Mouse (Mus musculus): ENCODE measurements around the gene Prm2. TPM values are rescaled to one million over a fixed set of nuclear protein-coding genes. Genes with fewer than 3 reads are reported as not detected.

The Prm2 gene
- polyA plus RNA-seq (2014; fragmentation: Nextera tagmentation; extraction: Ambion mirVana) = not detected in 2 replicates

GRCm38 (mm10) chr16:10796034-10796433, at the start of gene Prm2:
Prm2 (minus strand) TSS chr16:10796134.
- H3K27ac ChIP-seq (replicated peaks; ENCODE audit: low read depth, low read length) = no peak within 1 kb of the TSS
- no peak within 1 kb of the TSS for H3K4me3 ChIP-seq (replicated peaks; ENCODE audit: low read depth, low read length)
- H3K9ac ChIP-seq (replicated peaks; ENCODE audit: low read length) = no peak within 1 kb of the TSS
- no peaks in the 10 kb centered on the region for H3K36me3 ChIP-seq (ENCODE audit: control insufficient read depth, insufficient read depth, low read length)
- DNase-seq = no peak
- no peak for ATAC-seq (ENCODE audit: low FRiP score, low TSS enrichment)
- H3K27me3 ChIP-seq (ENCODE audit: control insufficient read depth, insufficient read depth, low read length) = no peaks in the 10 kb centered on the region
- no peak within 1 kb of the TSS for H3K4me2 ChIP-seq (ENCODE audit: low read length)
- H3K9me3 ChIP-seq (ENCODE audit: control insufficient read depth, low read length) = no peaks in the 10 kb centered on the region
- WGBS = 80% methylated on average over 6 of the region's 6 CpGs
- no peaks in the 10 kb centered on the region for H3K4me1 ChIP-seq (ENCODE audit: control insufficient read depth, insufficient read depth, low read length)

GRCm38 (mm10) chr16:10844319-10844670, 48.4 kb upstream of the Prm2 start:
- no peak for ATAC-seq (ENCODE audit: low FRiP score, low TSS enrichment)
- Histone ChIP-seq H3K27me3 (ENCODE audit: control insufficient read depth, insufficient read depth, low read length) (no peaks in the 10 kb centered on the region), H3K27ac (replicated peaks; ENCODE audit: low read depth, low read length) (no peak overlapping the region)

GRCm38 (mm10) chr16:10843486-10844318, 47.8 kb upstream of the Prm2 start:
- Histone ChIP-seq H3K27me3 (ENCODE audit: control insufficient read depth, insufficient read depth, low read length) (no peaks in the 10 kb centered on the region), H3K4me2 (ENCODE audit: low read length) (peak overlapping the region; percentile 40), H3K4me1 (ENCODE audit: control insufficient read depth, insufficient read depth, low read length) (peaks cover 2% of the 10 kb centered on the region; the same call in 1 of the 2 replicates), H3K27ac (replicated peaks; ENCODE audit: low read depth, low read length) (no peak overlapping the region), H3K36me3 (ENCODE audit: control insufficient read depth, insufficient read depth, low read length) (no peaks in the 10 kb centered on the region), H3K4me3 (replicated peaks; ENCODE audit: low read depth, low read length) (no peak overlapping the region), H3K9me3 (ENCODE audit: control insufficient read depth, low read length) (no peaks in the 10 kb centered on the region), H3K9ac (replicated peaks; ENCODE audit: low read length) (no peak overlapping the region; the same call in 1 of the 2 replicates)
- ATAC-seq (ENCODE audit: low FRiP score, low TSS enrichment) = no peak
- WGBS = 22% methylated on average over 18 of the region's 18 CpGs
- DNase-seq = peak; percentile 52

More at GRCm38 (mm10) chr16:10844319-10844670, 48.4 kb upstream of the Prm2 start:
- no peaks in the 10 kb centered on the region for H3K9me3 ChIP-seq (ENCODE audit: control insufficient read depth, low read length)
- 72% methylated on average over 6 of the region's 6 CpGs for WGBS
- no peaks in the 10 kb centered on the region for H3K36me3 ChIP-seq (ENCODE audit: control insufficient read depth, insufficient read depth, low read length)
- H3K4me1 ChIP-seq (ENCODE audit: control insufficient read depth, insufficient read depth, low read length) = peaks cover 2% of the 10 kb centered on the region; the same call in 1 of the 2 replicates
- H3K4me3 ChIP-seq (replicated peaks; ENCODE audit: low read depth, low read length) = no peak overlapping the region
- no peak for DNase-seq
- no peak overlapping the region for H3K9ac ChIP-seq (replicated peaks; ENCODE audit: low read length)
- no peak overlapping the region; the same call in 1 of the 2 replicates for H3K4me2 ChIP-seq (ENCODE audit: low read length)

- Histone ChIP-seq H3K9me3 (ENCODE audit: control insufficient read depth, low read length) (no peaks in the 10 kb centered on the region), H3K27ac (replicated peaks; ENCODE audit: low read depth, low read length) (no peak overlapping the region), H3K4me1 (ENCODE audit: control insufficient read depth, insufficient read depth, low read length) (peaks cover 2% of the 10 kb centered on the region; the same call in 1 of the 2 replicates), H3K4me3 (replicated peaks; ENCODE audit: low read depth, low read length) (no peak overlapping the region), H3K4me2 (ENCODE audit: low read length) (no peak overlapping the region), H3K9ac (replicated peaks; ENCODE audit: low read length) (no peak overlapping the region), H3K27me3 (ENCODE audit: control insufficient read depth, insufficient read depth, low read length) (no peaks in the 10 kb centered on the region), H3K36me3 (ENCODE audit: control insufficient read depth, insufficient read depth, low read length) (no peaks in the 10 kb centered on the region)
- DNase-seq = no peak
- WGBS = 65% methylated on average over 4 of the region's 4 CpGs
- ATAC-seq (ENCODE audit: low FRiP score, low TSS enrichment) = no peak
Measured at GRCm38 (mm10) chr16:10842282-10842855, 46.4 kb upstream of the Prm2 start.

GRCm38 (mm10) chr16:10840018-10840417, 44.1 kb upstream of the Prm2 start:
- peaks cover 6% of the 10 kb centered on the region for H3K4me1 ChIP-seq (ENCODE audit: control insufficient read depth, insufficient read depth, low read length)
- H3K4me3 ChIP-seq (replicated peaks; ENCODE audit: low read depth, low read length) = no peak overlapping the region
- H3K36me3 ChIP-seq (ENCODE audit: control insufficient read depth, insufficient read depth, low read length) = no peaks in the 10 kb centered on the region
- no peak overlapping the region for H3K27ac ChIP-seq (replicated peaks; ENCODE audit: low read depth, low read length)
- WGBS = 91% methylated on average over 14 of the region's 14 CpGs
- no peaks in the 10 kb centered on the region for H3K9me3 ChIP-seq (ENCODE audit: control insufficient read depth, low read length)
- no peaks in the 10 kb centered on the region for H3K27me3 ChIP-seq (ENCODE audit: control insufficient read depth, insufficient read depth, low read length)
- ATAC-seq (ENCODE audit: low FRiP score, low TSS enrichment) (no peak), DNase-seq (no peak)
- H3K4me2 ChIP-seq (ENCODE audit: low read length) = no peak overlapping the region
- no peak overlapping the region for H3K9ac ChIP-seq (replicated peaks; ENCODE audit: low read length)

- WGBS = 36% methylated on average over 10 of the region's 10 CpGs
- Histone ChIP-seq H3K4me2 (ENCODE audit: low read length) (no peak overlapping the region), H3K9me3 (ENCODE audit: control insufficient read depth, low read length) (no peaks in the 10 kb centered on the region), H3K27me3 (ENCODE audit: control insufficient read depth, insufficient read depth, low read length) (no peaks in the 10 kb centered on the region), H3K4me3 (replicated peaks; ENCODE audit: low read depth, low read length) (no peak overlapping the region), H3K27ac (replicated peaks; ENCODE audit: low read depth, low read length) (no peak overlapping the region), H3K36me3 (ENCODE audit: control insufficient read depth, insufficient read depth, low read length) (no peaks in the 10 kb centered on the region), H3K4me1 (ENCODE audit: control insufficient read depth, insufficient read depth, low read length) (peaks cover 4% of the 10 kb centered on the region), H3K9ac (replicated peaks; ENCODE audit: low read length) (no peak overlapping the region)
- no peak for DNase-seq
- ATAC-seq (ENCODE audit: low FRiP score, low TSS enrichment) = no peak
Measured at GRCm38 (mm10) chr16:10838487-10839245, 42.7 kb upstream of the Prm2 start.

GRCm38 (mm10) chr16:10837903-10838302, 42.0 kb upstream of the Prm2 start:
- H3K9me3 ChIP-seq (ENCODE audit: control insufficient read depth, low read length) = no peaks in the 10 kb centered on the region
- WGBS = 100% methylated on average over 1 of the region's 1 CpGs
- H3K4me1 ChIP-seq (ENCODE audit: control insufficient read depth, insufficient read depth, low read length) = peaks cover 4% of the 10 kb centered on the region; the same call in 1 of the 2 replicates
- H3K9ac ChIP-seq (replicated peaks; ENCODE audit: low read length) = no peak overlapping the region
- no peak overlapping the region for H3K4me2 ChIP-seq (ENCODE audit: low read length)
- no peak overlapping the region for H3K4me3 ChIP-seq (replicated peaks; ENCODE audit: low read depth, low read length)
- ATAC-seq (ENCODE audit: low FRiP score, low TSS enrichment) = no peak
- no peak for DNase-seq
- H3K27ac ChIP-seq (replicated peaks; ENCODE audit: low read depth, low read length) = no peak overlapping the region
- no peaks in the 10 kb centered on the region for H3K36me3 ChIP-seq (ENCODE audit: control insufficient read depth, insufficient read depth, low read length)
- H3K27me3 ChIP-seq (ENCODE audit: control insufficient read depth, insufficient read depth, low read length) = no peaks in the 10 kb centered on the region

- Histone ChIP-seq H3K4me2 (ENCODE audit: low read length) (no peak overlapping the region), H3K27me3 (ENCODE audit: control insufficient read depth, insufficient read depth, low read length) (no peaks in the 10 kb centered on the region), H3K9ac (replicated peaks; ENCODE audit: low read length) (no peak overlapping the region), H3K9me3 (ENCODE audit: control insufficient read depth, low read length) (no peaks in the 10 kb centered on the region), H3K36me3 (ENCODE audit: control insufficient read depth, insufficient read depth, low read length) (no peaks in the 10 kb centered on the region), H3K4me3 (replicated peaks; ENCODE audit: low read depth, low read length) (no peak overlapping the region), H3K27ac (replicated peaks; ENCODE audit: low read depth, low read length) (no peak overlapping the region), H3K4me1 (ENCODE audit: control insufficient read depth, insufficient read depth, low read length) (peaks cover 4% of the 10 kb centered on the region; the same call in 1 of the 2 replicates)
- ATAC-seq (ENCODE audit: low FRiP score, low TSS enrichment) = no peak
- DNase-seq = no peak
- WGBS = 87% methylated on average over 3 of the region's 3 CpGs
Measured at GRCm38 (mm10) chr16:10837250-10837649, 41.3 kb upstream of the Prm2 start.
